Mouse (Mus musculus): ENCODE results near the gene Ufsp1. TPM values are rescaled to one million over a fixed set of nuclear protein-coding genes. Genes with fewer than 3 reads are reported as not detected.

Ufsp1 gene
- total RNA-seq, 2 experiments from 2014 or later, result 37.2 to 43.6 TPM

GRCm38 (mm10) chr5:137295712-137296111 lies 1.3 kb downstream of the Ufsp1 start:
- DNase-seq, result no peak

- DNase-seq, result no peak
Observed at GRCm38 (mm10) chr5:137297126-137297525, 2.7 kb downstream of the Ufsp1 start.

- DNase-seq, result no peak
Observed at GRCm38 (mm10) chr5:137299240-137299639, 4.8 kb downstream of the Ufsp1 start.

GRCm38 (mm10) chr5:137301253-137301652 lies 6.8 kb downstream of the Ufsp1 start:
- DNase-seq, result no peak

- DNase-seq, result no peak
Observed at GRCm38 (mm10) chr5:137303609-137304008, 9.2 kb downstream of the Ufsp1 start.

GRCm38 (mm10) chr5:137304165-137304564 lies 9.7 kb downstream of the Ufsp1 start:
- DNase-seq, result no peak

GRCm38 (mm10) chr5:137304816-137305215 lies 10.4 kb downstream of the Ufsp1 start:
- DNase-seq, result no peak

- no peak for DNase-seq
Observed at GRCm38 (mm10) chr5:137305822-137306221, 11.4 kb downstream of the Ufsp1 start.

- no peak for DNase-seq
Observed at GRCm38 (mm10) chr5:137306439-137307005, 12.1 kb downstream of the Ufsp1 start.

GRCm38 (mm10) chr5:137307071-137307912 lies 12.9 kb downstream of the Ufsp1 start, which contains the start of gene Srrt:
TSS of gene Srrt (minus strand) at chr5:137307674.
- peak; percentile 89 for DNase-seq

- DNase-seq, result no peak
Observed at GRCm38 (mm10) chr5:137308356-137308755, 13.9 kb downstream of the Ufsp1 start.

- DNase-seq, result no peak
Observed at GRCm38 (mm10) chr5:137313466-137314192, 19.2 kb downstream of the Ufsp1 start.

- DNase-seq, result peak; percentile 92
Observed at GRCm38 (mm10) chr5:137314193-137315083, 20.0 kb downstream of the Ufsp1 start, which contains the start of gene Trip6. TSS of gene Trip6 (minus strand) at chr5:137314404.

- peak; percentile 61 for DNase-seq
Observed at GRCm38 (mm10) chr5:137315084-137315903, 20.9 kb downstream of the Ufsp1 start.

GRCm38 (mm10) chr5:137317361-137317760 lies 22.9 kb downstream of the Ufsp1 start:
- DNase-seq, result no peak

- no peak for DNase-seq
Observed at GRCm38 (mm10) chr5:137318570-137318969, 24.1 kb downstream of the Ufsp1 start.

- DNase-seq, result no peak
Observed at GRCm38 (mm10) chr5:137320996-137321395, 26.6 kb downstream of the Ufsp1 start.

GRCm38 (mm10) chr5:137330910-137331309 lies 36.5 kb downstream of the Ufsp1 start:
- DNase-seq, result no peak

- DNase-seq, result no peak
Observed at GRCm38 (mm10) chr5:137332857-137333511, 38.6 kb downstream of the Ufsp1 start.

- peak; percentile 95 for DNase-seq
Observed at GRCm38 (mm10) chr5:137333512-137334174, 39.2 kb downstream of the Ufsp1 start, which contains the start of gene Slc12a9. TSS of gene Slc12a9 (minus strand) at chr5:137333597.

Measured in gastrocnemius, postnatal 10 days (tissue).